Mouse (Mus musculus): Measurements from ENCODE around the gene Man1a.

DNA sequence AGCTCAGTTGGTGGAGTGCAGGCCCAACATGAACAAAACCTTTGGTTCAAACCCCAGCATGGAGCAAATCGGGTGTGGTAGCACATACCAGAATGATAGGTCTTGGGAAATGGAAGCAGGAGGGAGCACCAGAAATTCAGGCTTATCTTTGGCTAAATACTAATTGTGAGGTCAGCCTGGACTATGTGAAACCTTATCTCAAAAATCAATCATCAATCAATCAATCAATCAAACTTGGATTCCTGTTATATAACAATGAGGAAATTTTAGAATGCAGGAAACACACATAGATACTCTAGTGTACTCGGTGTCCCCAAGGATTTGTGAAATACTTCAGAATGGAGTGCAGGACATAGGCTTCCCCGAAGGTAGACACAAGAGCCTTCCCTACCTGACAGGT, 17.8 kb downstream of the Man1a start:
- no peak for TF ChIP-seq CTCF (IDR thresholded peaks at IDR 0.05; ENCODE audit: borderline replicate concordance, extremely low read depth, insufficient read depth, insufficient read length)
- TF ChIP-seq POLR2A (IDR thresholded peaks at IDR 0.05; ENCODE audit: borderline replicate concordance, extremely low read depth, insufficient read depth, insufficient read length, poor library complexity, severe bottlenecking), result no peak

Measured in brain, embryonic 14.5 days (tissue).